Mouse (Mus musculus) kidney, postnatal 36 days (tissue): ENCODE measurements around the gene Smim13.

ENCODE experiments used
- DNase-seq, 2 experiments: peaks; one replicate each; pipeline ENCODE4 v3.0.0; 2021 to 2022; ENCODE audit warnings: mixed read lengths in 2 of 2

The Smim13 gene

DNA sequence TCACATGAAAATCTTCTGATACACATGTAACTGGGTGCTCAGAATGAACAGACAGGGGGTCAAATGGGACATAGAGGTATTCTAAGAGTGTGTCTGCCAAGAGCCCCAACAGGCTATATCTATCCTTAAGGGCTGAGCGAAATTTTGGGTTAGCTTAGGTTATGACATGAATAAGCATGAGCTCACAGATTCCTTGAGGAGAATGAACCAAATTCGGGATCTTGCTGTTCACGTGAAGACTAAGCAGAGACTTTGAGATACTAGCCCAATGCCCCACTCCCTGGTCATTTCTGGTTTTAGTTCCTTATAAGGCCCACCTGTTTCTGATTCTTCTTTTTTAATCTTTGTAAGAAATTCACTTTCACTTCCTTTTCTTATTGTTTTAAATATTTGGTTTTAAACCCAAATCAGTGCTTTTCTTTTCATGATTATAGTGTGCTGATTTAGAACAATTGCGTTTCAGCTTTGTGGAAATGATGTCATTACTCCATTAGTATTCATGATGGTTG is 41.9 kb downstream of the Smim13 start:
- DNase-seq: no peak

DNA sequence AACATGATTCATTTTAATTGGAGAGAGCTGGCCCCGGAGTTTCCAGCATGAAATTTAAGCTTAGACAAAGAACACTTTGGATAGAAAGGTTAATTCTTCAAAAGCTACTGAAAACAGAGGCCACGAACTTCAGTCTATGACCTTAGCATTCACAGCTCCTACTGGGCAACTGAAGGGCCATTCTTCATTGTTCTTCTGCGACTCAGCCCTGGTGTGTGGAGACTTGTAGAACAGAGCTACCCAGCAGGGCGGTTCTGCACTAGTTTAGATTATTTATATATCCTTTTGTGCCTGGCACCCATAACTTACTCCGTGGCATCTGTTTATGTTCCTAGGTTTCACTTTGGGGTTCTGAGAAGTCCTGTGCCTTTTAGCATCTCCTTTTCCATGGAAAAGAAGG is 44.0 kb downstream of the Smim13 start:
- DNase-seq: no peak

DNA sequence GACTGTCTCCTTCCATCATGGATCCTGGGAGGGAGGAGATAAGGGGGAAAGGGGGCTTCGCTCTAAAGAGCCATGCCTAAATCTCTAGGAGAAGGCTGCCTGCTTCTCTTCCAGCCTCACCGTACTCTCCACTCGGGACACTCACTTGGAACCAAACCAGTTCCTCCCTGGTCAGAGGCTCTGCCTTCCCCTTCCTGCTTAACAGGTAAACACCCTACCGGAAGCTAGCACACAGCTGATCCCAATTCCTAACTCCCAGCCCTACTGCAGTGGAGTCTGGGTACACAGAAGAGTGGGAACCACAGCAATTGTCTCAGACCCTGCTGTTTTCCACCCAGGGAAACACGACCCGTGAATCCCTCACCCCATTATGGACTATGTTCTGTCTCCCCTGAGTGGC is 46.2 kb downstream of the Smim13 start:
- peak in 1 of 2 experiments; percentile 22 for DNase-seq

GRCm38 (mm10) chr13:41296396-41296795 is 46.8 kb downstream of the Smim13 start:
- no peak for DNase-seq

- no peak for DNase-seq
Observed at GRCm38 (mm10) chr13:41298533-41298932, 48.9 kb downstream of the Smim13 start.

GRCm38 (mm10) chr13:41298996-41299395 is 49.4 kb downstream of the Smim13 start:
- no peak for DNase-seq

DNA sequence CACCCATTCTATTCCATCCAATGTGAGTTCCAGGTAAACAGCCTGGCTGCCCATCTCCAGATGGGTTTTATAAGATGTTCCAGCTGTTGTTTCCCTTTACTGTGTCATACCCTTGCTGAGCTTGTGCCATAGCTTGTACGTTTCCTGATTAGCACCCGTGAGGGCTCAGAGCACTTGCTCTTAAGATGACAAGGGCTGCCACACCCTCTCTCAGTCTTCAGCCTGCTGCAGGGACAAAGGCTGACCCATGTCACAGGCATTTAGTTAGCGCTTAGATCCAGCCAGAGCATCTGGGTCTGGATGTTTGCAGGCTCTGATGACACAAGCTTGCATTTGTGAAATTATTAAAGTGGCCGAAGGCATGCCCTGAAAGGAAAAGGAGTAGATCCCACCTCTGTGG is 50.4 kb downstream of the Smim13 start:
- no peak for DNase-seq

DNA sequence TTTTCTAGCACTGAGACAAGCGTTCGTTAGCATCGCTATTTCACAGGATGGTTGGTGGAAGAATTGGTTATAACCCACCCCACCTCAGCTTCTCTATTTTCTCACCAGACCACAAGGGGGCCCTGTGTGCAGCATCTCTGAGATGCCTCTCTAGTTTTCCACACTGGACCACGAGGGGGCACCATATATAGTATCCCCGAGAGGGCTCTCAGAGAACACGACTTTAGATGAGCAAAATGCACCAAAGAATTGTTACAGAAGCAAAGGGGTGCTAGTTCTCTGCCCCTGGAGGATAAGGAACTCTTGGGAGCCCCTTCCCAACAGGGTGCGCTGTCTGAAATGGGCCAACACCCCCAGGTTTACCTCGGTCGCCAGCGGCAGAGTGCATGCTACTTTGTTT is 53.1 kb downstream of the Smim13 start:
- peak; percentile 84 to 94 for DNase-seq

GRCm38 (mm10) chr13:41320749-41321148 is 71.1 kb downstream of the Smim13 start:
- DNase-seq: no peak

GRCm38 (mm10) chr13:41321433-41321832 is 71.8 kb downstream of the Smim13 start:
- no peak for DNase-seq

DNA sequence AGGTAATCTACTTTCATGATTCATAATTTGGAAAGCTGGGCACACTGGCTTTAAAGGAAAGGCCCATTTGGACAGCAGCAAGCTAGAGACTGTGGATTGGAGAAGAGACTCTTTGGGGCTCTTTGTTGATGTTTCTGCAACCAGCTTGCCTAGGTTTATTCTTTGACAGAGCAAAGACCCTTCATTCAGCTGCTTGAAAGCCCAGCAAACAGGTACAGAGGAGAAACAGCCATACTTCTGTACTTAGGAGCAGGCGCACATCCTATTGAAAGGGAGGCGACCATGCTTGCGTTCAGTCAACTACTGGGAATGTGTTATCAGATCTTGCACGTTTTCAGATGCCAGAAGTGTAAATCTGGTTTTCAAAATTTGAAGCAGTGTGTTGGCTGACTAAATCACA is 75.0 kb downstream of the Smim13 start:
- DNase-seq: no peak

- DNase-seq: no peak
Observed at GRCm38 (mm10) chr13:41325346-41325745, 75.7 kb downstream of the Smim13 start.

DNA sequence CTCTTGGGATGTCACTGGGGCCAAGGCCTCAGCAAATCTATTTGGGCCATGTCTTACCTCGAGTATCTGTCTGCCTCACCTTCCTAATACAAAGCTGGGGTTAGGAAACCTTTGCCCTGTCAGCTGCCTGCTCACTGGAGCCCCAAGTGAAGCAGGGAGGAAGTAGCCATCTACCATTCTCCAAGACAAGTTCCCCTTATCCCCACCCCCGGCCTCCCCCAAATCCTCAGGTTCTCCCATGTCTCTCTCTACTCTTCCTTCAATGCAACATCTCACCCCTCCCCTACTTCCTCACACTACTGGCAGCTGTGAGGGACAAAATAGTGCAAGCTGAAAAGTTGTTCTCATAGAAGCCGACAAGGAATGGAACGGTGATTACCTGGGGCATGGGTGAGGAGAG is 76.5 kb downstream of the Smim13 start:
- no peak for DNase-seq
